Mouse (Mus musculus): ENCODE measurements at regions not wholly inside any gene's neighbourhood (a gene's known extent, or its start where the extent isn't known, plus 50 kb on each side); places are given as distances from the start of the nearest gene placed in this dataset.

DNA sequence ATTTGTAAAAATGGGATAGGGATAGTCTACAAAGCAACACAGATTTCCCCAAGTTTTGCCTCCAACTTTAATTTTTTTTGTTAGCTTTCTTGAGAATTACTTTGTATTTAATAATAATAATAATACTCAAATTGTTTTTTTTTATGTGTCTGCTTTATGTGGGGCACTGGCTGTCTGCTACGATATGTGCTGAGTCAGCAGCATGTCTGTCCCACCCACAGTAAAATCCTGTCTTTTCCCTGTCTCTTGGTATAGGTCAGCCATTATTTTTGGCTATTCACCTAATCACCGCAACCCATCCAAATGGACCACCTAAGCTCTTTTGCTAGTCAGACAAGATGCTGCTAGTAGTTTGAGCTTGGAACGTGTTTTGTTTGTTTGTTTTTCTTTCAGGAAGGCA, 473.0 kb downstream of the Hs3st4 start:
- Histone ChIP-seq H3K4me1 (no peaks in the 10 kb centered on the region), H3K4me3 (no peak overlapping the region), H3K4me2 (replicated peaks) (no peak overlapping the region), H3K27me3 (replicated peaks) (no peaks in the 10 kb centered on the region), H3K9ac (no peak overlapping the region), H3K9me3 (no peaks in the 10 kb centered on the region), H3K36me3 (no peaks in the 10 kb centered on the region), H3K27ac (no peak overlapping the region)
- ATAC-seq (ENCODE audit: low FRiP score, low read depth): no peak
- WGBS: 80% methylated on average over 3 of the region's 3 CpGs

DNA sequence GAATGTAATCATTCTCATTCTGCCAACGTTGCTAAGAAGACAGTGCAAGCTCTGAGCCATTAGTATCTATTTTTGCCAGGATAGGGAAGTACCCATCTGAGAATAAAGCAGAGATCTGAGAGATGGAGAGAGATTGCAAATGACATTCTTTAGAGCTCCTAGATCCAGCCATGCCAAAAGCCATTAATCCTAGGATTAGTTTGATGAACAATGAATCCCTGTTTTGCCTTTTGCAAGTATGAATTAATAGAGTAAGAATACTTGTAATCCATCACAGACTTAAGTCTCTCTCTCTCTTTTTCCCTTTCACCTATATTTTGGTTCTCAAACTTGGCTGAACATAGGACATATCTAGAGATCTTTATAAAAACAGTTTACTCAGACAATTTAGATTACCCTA, 504.7 kb downstream of the Hs3st4 start:
- H3K27me3 ChIP-seq (replicated peaks): no peaks in the 10 kb centered on the region
- H3K9me3 ChIP-seq: no peaks in the 10 kb centered on the region
- H3K9ac ChIP-seq: no peak overlapping the region
- WGBS: 69% methylated on average over 1 of the region's 1 CpGs
- no peaks in the 10 kb centered on the region for H3K36me3 ChIP-seq
- no peak overlapping the region for H3K4me3 ChIP-seq
- no peak for ATAC-seq (ENCODE audit: low FRiP score, low read depth)
- H3K27ac ChIP-seq: no peak overlapping the region
- no peak overlapping the region for H3K4me2 ChIP-seq (replicated peaks)
- H3K4me1 ChIP-seq: no peaks in the 10 kb centered on the region

DNA sequence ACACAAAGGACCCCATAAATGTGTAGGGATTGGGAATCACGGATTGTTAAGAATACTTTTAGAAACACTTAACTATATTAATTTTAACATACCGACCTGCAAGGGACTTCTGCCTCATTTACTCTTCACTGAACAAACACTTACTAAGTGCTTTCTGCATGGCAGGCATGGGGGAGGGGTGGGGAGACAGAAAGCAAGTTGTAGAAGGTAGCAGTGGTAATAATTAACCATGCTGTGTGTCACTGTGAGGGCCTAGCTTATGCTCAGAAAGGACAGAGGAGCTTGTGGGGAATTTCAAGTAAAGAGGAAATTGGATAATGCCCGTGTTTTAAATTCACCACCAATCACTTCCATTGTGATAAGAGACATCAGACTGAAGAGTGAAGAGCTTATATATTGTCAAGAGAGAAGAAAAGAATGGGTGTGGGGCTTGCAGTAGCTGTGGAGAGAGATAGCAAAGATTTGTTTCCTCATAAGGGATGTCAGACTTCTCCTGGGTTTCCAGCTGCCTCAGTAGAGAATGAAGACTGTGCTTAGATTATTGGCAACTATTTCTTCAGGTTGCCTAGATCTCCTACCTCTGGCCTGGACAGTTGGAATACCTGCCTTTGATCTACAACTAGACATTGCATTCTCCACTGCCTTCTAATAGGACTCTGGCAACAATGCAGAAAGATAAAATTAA, 508.6 kb downstream of the Hs3st4 start:
- Histone ChIP-seq H3K36me3 (no peaks in the 10 kb centered on the region), H3K9me3 (no peaks in the 10 kb centered on the region), H3K4me2 (replicated peaks) (no peak overlapping the region), H3K9ac (no peak overlapping the region), H3K4me1 (no peaks in the 10 kb centered on the region), H3K27ac (no peak overlapping the region), H3K27me3 (replicated peaks) (no peaks in the 10 kb centered on the region), H3K4me3 (no peak overlapping the region)
- WGBS: 51% methylated on average over 3 of the region's 3 CpGs
- no peak for ATAC-seq (ENCODE audit: low FRiP score, low read depth)

DNA sequence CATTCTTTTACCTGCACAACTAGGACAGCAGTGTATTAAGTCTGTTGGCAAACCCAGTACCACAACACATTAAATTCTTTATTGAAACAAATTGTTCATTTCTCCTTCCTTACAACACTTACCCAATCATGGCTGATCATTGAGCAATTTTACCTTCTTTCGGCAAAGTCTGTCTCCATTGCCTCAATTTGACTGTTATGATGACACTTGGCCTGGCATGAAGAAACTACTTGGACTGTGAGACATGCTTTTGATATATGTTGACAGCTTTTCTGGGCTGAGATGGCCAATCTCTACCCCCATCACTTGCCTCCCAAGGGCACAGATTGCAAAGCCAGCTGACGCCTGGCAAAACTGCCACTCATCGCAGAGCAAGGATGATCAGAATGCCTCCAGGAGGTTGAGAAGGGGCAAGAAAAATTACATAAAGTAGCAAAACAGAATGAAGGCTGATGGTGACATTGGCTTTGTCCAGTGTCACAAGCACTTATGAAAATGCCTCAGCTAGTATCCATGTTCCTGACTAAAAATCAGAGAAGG, 509.3 kb downstream of the Hs3st4 start:
- Histone ChIP-seq H3K4me3 (no peak overlapping the region), H3K36me3 (no peaks in the 10 kb centered on the region), H3K4me2 (replicated peaks) (no peak overlapping the region), H3K9ac (no peak overlapping the region), H3K9me3 (no peaks in the 10 kb centered on the region), H3K27ac (no peak overlapping the region), H3K27me3 (replicated peaks) (no peaks in the 10 kb centered on the region), H3K4me1 (no peaks in the 10 kb centered on the region)
- no peak for ATAC-seq (ENCODE audit: low FRiP score, low read depth)
- WGBS: 92% methylated on average over 3 of the region's 3 CpGs

DNA sequence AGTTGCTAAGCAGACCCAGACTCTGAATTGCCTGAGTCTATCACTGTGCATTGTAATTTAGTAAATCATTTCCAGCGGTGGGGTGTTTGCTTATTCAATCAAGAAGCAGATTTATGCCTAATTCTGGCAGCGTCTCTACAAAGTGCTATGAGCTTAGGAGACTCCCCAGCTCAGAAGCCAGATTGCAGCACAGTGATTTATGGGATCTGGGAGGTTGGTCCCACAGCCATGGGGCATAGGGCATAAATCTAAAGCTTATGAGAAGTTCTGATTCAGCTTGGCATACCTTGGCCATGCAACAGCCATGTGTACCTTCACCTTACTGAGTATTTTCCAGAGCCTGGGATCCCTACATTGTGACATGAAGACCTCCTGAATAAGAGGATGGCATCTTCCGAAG, 518.0 kb downstream of the Hs3st4 start:
- Histone ChIP-seq H3K9ac (no peak overlapping the region), H3K27me3 (replicated peaks) (no peaks in the 10 kb centered on the region), H3K4me1 (no peaks in the 10 kb centered on the region), H3K36me3 (no peaks in the 10 kb centered on the region), H3K27ac (no peak overlapping the region), H3K4me2 (replicated peaks) (no peak overlapping the region), H3K9me3 (no peaks in the 10 kb centered on the region), H3K4me3 (no peak overlapping the region)
- WGBS: 64% methylated on average over 3 of the region's 3 CpGs
- no peak for ATAC-seq (ENCODE audit: low FRiP score, low read depth)

DNA sequence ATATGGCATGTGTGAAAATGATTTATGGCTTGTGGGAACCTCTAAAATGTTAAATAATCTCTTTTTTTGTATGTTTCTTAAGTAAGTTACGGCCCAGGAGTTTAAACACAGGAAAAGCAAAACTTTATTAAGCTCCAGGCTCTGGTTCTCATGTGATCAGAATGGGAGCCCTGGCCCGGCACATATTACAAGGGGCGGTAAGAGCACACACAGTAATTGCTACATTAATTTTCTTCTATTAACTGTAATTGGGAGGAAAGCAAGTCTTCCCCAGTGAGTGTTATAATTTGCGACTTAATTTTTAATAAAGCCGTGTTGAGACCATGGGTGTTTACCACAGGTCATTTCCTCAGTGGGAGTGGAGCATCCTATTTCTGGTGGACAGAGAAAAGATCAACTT, 520.1 kb downstream of the Hs3st4 start:
- 81% methylated on average over 5 of the region's 5 CpGs for WGBS
- Histone ChIP-seq H3K4me1 (no peaks in the 10 kb centered on the region), H3K4me2 (replicated peaks) (no peak overlapping the region), H3K27ac (no peak overlapping the region), H3K36me3 (no peaks in the 10 kb centered on the region), H3K9ac (no peak overlapping the region), H3K4me3 (no peak overlapping the region), H3K27me3 (replicated peaks) (no peaks in the 10 kb centered on the region), H3K9me3 (no peaks in the 10 kb centered on the region)
- ATAC-seq (ENCODE audit: low FRiP score, low read depth): no peak

DNA sequence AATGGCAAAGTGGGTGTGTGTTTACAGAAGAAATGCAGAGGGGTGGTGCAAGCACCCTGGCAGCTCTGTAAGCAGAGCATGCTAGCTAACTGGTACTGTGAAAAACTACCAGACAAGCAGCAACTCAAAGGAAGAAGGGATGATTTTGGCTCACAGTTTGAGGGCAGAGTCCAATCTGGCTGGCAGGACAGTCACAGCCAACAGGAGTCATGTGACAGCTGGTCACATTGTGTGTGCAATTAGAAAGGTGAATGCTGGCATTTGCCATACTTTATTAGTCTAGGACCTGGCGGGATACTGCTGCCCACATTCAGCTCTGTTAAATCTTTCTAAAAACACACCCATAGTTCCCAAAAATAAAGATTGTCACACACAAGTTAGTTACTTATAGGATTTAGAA, 566.4 kb downstream of the Hs3st4 start:
- H3K4me1 ChIP-seq: no peaks in the 10 kb centered on the region
- WGBS: 69% methylated on average over 1 of the region's 1 CpGs
- no peak overlapping the region for H3K4me3 ChIP-seq
- H3K27ac ChIP-seq: no peak overlapping the region
- no peaks in the 10 kb centered on the region for H3K27me3 ChIP-seq (replicated peaks)
- H3K4me2 ChIP-seq (replicated peaks): no peak overlapping the region
- H3K36me3 ChIP-seq: no peaks in the 10 kb centered on the region
- no peaks in the 10 kb centered on the region for H3K9me3 ChIP-seq
- H3K9ac ChIP-seq: no peak overlapping the region
- ATAC-seq (ENCODE audit: low FRiP score, low read depth): no peak

DNA sequence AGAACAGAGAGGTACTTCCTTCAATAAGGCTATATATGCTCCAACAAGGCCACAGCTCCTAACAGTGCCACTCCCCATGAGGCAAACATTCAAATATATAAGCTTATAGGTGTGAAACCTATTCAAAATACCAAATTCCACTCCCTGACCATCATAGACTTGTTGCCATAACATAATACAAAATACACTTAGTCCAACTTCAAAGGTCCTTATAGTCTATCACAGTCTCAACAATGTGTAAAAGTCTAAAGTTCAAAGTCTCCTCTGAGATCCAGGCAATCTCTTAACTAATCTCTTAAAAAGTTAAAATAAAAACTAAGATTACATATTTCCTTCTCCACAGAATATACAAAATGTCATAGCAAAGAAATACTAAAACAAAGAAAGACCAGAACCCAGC, 574.5 kb downstream of the Hs3st4 start:
- Histone ChIP-seq H3K9me3 (no peaks in the 10 kb centered on the region), H3K27ac (no peak overlapping the region), H3K4me3 (no peak overlapping the region), H3K9ac (no peak overlapping the region), H3K27me3 (replicated peaks) (no peaks in the 10 kb centered on the region), H3K4me1 (no peaks in the 10 kb centered on the region), H3K36me3 (no peaks in the 10 kb centered on the region), H3K4me2 (replicated peaks) (no peak overlapping the region)
- no peak for ATAC-seq (ENCODE audit: low FRiP score, low read depth)

DNA sequence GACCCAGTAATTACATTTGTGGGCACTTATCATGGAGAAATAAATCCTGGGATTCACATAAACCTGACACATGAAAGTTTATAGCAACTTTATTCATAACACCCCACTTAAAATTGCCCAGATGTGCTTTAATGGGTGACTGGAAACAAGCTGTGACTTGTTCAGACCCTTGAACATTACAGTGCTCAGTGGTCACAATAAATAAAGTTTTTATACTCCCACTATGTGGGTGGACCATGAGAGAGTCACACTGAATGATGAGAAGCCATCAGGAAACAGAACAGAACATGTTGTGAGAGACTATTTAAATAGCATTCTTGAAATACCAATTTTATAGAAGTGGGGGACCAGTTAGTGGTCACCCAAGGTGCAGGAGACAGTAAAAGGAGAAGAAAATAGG, 588.1 kb downstream of the Hs3st4 start:
- no peak for ATAC-seq (ENCODE audit: low FRiP score, low read depth)
- no peak overlapping the region for H3K4me3 ChIP-seq
- H3K27me3 ChIP-seq (replicated peaks): no peaks in the 10 kb centered on the region
- H3K4me2 ChIP-seq (replicated peaks): no peak overlapping the region
- H3K9ac ChIP-seq: no peak overlapping the region
- no peaks in the 10 kb centered on the region for H3K36me3 ChIP-seq
- H3K9me3 ChIP-seq: no peaks in the 10 kb centered on the region
- no peaks in the 10 kb centered on the region for H3K4me1 ChIP-seq
- no peak overlapping the region for H3K27ac ChIP-seq

DNA sequence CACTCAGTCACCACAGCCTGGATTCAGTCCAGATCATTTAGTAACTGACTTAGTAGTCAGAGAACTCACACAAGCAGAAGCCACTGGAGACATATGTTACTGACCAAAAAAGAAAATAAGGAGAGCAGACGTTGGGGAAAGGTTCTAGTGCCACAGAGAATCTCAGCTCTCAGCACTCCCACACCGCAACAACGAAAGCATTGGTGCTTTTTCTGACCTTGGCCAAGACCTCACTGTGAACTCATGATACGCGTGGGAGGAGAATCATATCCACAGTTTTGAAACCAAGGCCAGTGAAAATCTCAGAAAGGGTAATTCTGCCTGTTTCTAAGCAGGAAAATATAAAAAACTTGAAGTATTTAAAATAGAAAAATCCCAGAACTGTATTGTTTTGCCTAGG, 591.0 kb downstream of the Hs3st4 start:
- H3K4me2 ChIP-seq (replicated peaks): no peak overlapping the region
- WGBS: 90% methylated on average over 5 of the region's 5 CpGs
- H3K9ac ChIP-seq: no peak overlapping the region
- H3K36me3 ChIP-seq: no peaks in the 10 kb centered on the region
- no peaks in the 10 kb centered on the region for H3K9me3 ChIP-seq
- H3K4me1 ChIP-seq: no peaks in the 10 kb centered on the region
- H3K4me3 ChIP-seq: no peak overlapping the region
- no peak for ATAC-seq (ENCODE audit: low FRiP score, low read depth)
- H3K27ac ChIP-seq: no peak overlapping the region
- no peaks in the 10 kb centered on the region for H3K27me3 ChIP-seq (replicated peaks)

DNA sequence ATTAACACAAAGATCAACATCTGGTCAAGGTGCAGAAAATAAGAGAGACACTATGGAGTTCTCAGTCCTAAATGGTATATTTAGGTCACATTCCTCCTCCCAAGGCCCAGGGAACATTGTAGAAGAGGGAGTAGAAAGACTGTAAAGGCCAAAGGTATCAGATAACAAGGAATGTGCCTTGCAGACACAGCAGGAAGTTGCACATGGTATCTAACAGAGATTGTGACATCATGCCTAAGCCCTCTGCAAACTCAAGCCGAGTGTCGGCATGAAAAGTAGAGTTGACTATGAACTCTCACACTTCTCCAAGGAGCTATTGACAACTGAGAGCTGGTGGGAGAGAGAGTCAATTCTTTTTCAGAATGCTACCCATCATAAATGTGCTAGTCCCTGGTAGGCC, 598.7 kb downstream of the Hs3st4 start:
- H3K9ac ChIP-seq: no peak overlapping the region
- H3K4me3 ChIP-seq: no peak overlapping the region
- H3K4me1 ChIP-seq: no peaks in the 10 kb centered on the region
- WGBS: 87% methylated on average over 2 of the region's 2 CpGs
- no peaks in the 10 kb centered on the region for H3K27me3 ChIP-seq (replicated peaks)
- H3K4me2 ChIP-seq (replicated peaks): no peak overlapping the region
- H3K9me3 ChIP-seq: no peaks in the 10 kb centered on the region
- H3K36me3 ChIP-seq: no peaks in the 10 kb centered on the region
- ATAC-seq (ENCODE audit: low FRiP score, low read depth): no peak
- no peak overlapping the region for H3K27ac ChIP-seq

DNA sequence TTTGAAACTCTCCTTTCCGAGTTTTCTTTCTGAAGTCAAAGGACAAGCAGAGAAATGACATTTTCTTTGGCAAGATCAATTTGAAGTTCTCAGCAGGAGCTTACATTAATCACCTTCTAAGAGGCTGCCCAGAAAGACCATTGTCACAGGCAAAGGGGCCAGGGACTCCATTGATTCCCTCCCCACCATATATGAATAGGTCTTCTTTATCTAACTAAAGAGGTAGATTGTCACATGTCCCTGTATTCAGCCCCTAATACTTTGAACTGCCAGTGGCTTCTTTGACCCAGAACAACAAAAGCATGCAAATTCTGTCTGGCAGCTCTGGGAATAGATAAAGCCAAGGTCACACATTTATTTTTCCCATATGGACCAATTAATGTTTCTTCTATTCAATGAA, 602.6 kb downstream of the Hs3st4 start:
- no peak overlapping the region for H3K27ac ChIP-seq
- no peak overlapping the region for H3K4me2 ChIP-seq (replicated peaks)
- H3K27me3 ChIP-seq (replicated peaks): no peaks in the 10 kb centered on the region
- no peak overlapping the region for H3K9ac ChIP-seq
- WGBS: 34% methylated on average over 1 of the region's 1 CpGs
- H3K4me3 ChIP-seq: no peak overlapping the region
- no peaks in the 10 kb centered on the region for H3K36me3 ChIP-seq
- H3K9me3 ChIP-seq: no peaks in the 10 kb centered on the region
- no peak for ATAC-seq (ENCODE audit: low FRiP score, low read depth)
- no peaks in the 10 kb centered on the region for H3K4me1 ChIP-seq

DNA sequence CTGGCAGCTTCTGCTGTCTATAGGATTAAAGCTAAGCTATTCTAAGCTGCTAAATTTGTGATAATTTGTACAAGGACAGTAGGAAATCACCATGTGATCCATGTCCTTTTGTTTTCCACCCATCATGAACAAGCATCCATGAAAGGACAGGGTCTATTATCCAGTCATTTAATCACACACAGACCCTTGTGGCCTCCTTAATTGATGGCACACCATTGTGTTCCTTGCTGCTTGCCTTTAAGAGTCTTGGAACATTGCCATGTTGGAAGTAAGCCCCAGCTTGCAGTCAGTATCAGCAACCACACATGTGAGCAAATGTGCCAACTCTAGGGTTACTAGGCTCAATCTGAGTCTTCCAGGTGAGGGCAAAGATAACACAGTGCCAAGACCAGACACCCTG, 608.7 kb downstream of the Hs3st4 start:
- ATAC-seq (ENCODE audit: low FRiP score, low read depth): no peak
- Histone ChIP-seq H3K4me3 (no peak overlapping the region), H3K36me3 (no peaks in the 10 kb centered on the region), H3K4me2 (replicated peaks) (no peak overlapping the region), H3K9ac (no peak overlapping the region), H3K4me1 (no peaks in the 10 kb centered on the region), H3K9me3 (no peaks in the 10 kb centered on the region), H3K27ac (no peak overlapping the region), H3K27me3 (replicated peaks) (no peaks in the 10 kb centered on the region)
